16 mouse cellular contexts compared by ENCODE assay signal in genomic region chr5:67884422-67885210, GRCm38 (mm10). TPM values are rescaled to one million over a fixed set of nuclear protein-coding genes. Genes with fewer than 3 reads are reported as not detected.
A peak's percentile ranks its signal among the peaks of the same experiment; 100 is the strongest.
DNase-seq lines count a peak whose midpoint lies in the region; ATAC-seq and TF ChIP-seq lines count a peak whose summit lies in the region.
"Had no signal": no experiment of that assay in that cellular context is flagged by ENCODE, and none has a peak within 500 bp of the region (broad histone marks: within the 10 kb centered on the region; RNA-seq: fewer than 3 reads in every experiment).

No protein-coding gene starts in this region.

- TF ChIP-seq POLR2A in brain, embryonic 14.5 days (IDR thresholded peaks at IDR 0.05; ENCODE audit: borderline replicate concordance, extremely low read depth, insufficient read depth, insufficient read length, poor library complexity, severe bottlenecking), result no peak

- peak; percentile 46 for DNase-seq in layer of hippocampus, adult 11-12 months (ENCODE audit: low spot score)
- no peak for DNase-seq in layer of hippocampus, postnatal 25 days (ENCODE audit: extremely low spot score in 1 of 2, low spot score in 1 of 2)
- peak; percentile 70 for DNase-seq in brain, embryonic 14.5 days (ENCODE audit: low read depth)
- DNase-seq in hindbrain, embryonic 14.5 days (ENCODE audit: low spot score), result peak; percentile 51
- DNase-seq in urinary bladder, adult 2 months (ENCODE audit: low spot score), result no peak
- no peak for DNase-seq in adrenal gland, adult (ENCODE audit: inconsistent age in 2 of 2, low spot score in 1 of 2)
- DNase-seq: adrenal gland, postnatal 25 days; cerebellum, adult 11-12 months; kidney, postnatal 25 days; lung, embryonic 14.5 days; right cerebral cortex, postnatal 4 days had no signal

- H3K27ac ChIP-seq in hindbrain, embryonic 14.5 days, result peak overlapping the region; percentile 26; the same call in 1 of the 2 replicates
- peak overlapping the region; percentile 57 for H3K27ac ChIP-seq in neural tube, embryonic 13.5 days (replicated peaks)
- H3K27ac ChIP-seq: embryonic facial prominence, embryonic 12.5 days; heart, embryonic 13.5 days; limb, embryonic 12.5 days had no signal

- H3K4me2 ChIP-seq in hindbrain, embryonic 14.5 days (replicated peaks), result peak overlapping the region; percentile 23
- H3K4me2 ChIP-seq in neural tube, embryonic 13.5 days, result peak overlapping the region; percentile 36
- H3K4me2 ChIP-seq: embryonic facial prominence, embryonic 12.5 days; heart, embryonic 13.5 days; limb, embryonic 12.5 days; lung, embryonic 14.5 days had no signal

- no peaks in the 10 kb centered on the region for H3K9me3 ChIP-seq in hindbrain, embryonic 14.5 days (ENCODE audit: control insufficient read depth, low read length)
- no peaks in the 10 kb centered on the region for H3K9me3 ChIP-seq in neural tube, embryonic 13.5 days
- H3K9me3 ChIP-seq: embryonic facial prominence, embryonic 12.5 days; heart, embryonic 13.5 days; limb, embryonic 12.5 days had no signal

- H3K4me3 ChIP-seq in hindbrain, embryonic 14.5 days (replicated peaks; ENCODE audit: low read length), result no peak overlapping the region
- no peak overlapping the region for H3K4me3 ChIP-seq in neural tube, embryonic 13.5 days
- H3K4me3 ChIP-seq: embryonic facial prominence, embryonic 12.5 days; heart, embryonic 13.5 days; limb, embryonic 12.5 days had no signal

- TF ChIP-seq CTCF in brain, embryonic 14.5 days (IDR thresholded peaks at IDR 0.05; ENCODE audit: borderline replicate concordance, extremely low read depth, insufficient read depth, insufficient read length), result no peak

- ATAC-seq in hindbrain, embryonic 14.5 days (ENCODE audit: low FRiP score), result peak; percentile 77; the same call in 1 of the 2 replicates
- peak; percentile 73 for ATAC-seq in neural tube, embryonic 13.5 days (ENCODE audit: low read depth)

- 19% methylated on average over 9 of the region's 9 CpGs for WGBS in hindbrain, embryonic 14.5 days
- WGBS in neural tube, embryonic 13.5 days, result 19% methylated on average over 9 of the region's 9 CpGs

- no peaks in the 10 kb centered on the region for H3K36me3 ChIP-seq in hindbrain, embryonic 14.5 days (replicated peaks; ENCODE audit: control insufficient read depth, insufficient read depth)
- no peaks in the 10 kb centered on the region for H3K36me3 ChIP-seq in neural tube, embryonic 13.5 days
- H3K36me3 ChIP-seq: embryonic facial prominence, embryonic 12.5 days; heart, embryonic 13.5 days; limb, embryonic 12.5 days had no signal

- no peaks in the 10 kb centered on the region for H3K27me3 ChIP-seq in hindbrain, embryonic 14.5 days (ENCODE audit: control insufficient read depth, insufficient read depth, low read length)
- H3K27me3 ChIP-seq in neural tube, embryonic 13.5 days, result no peaks in the 10 kb centered on the region
- H3K27me3 ChIP-seq: embryonic facial prominence, embryonic 12.5 days; heart, embryonic 13.5 days; limb, embryonic 12.5 days had no signal

- peaks cover 3% of the 10 kb centered on the region; the same call in 1 of the 2 replicates for H3K4me1 ChIP-seq in hindbrain, embryonic 14.5 days (replicated peaks; ENCODE audit: control insufficient read depth, insufficient read depth, low read length)
- peaks cover 15% of the 10 kb centered on the region for H3K4me1 ChIP-seq in neural tube, embryonic 13.5 days (replicated peaks)
- H3K4me1 ChIP-seq: embryonic facial prominence, embryonic 12.5 days; heart, embryonic 13.5 days; limb, embryonic 12.5 days had no signal

- H3K9ac ChIP-seq in hindbrain, embryonic 14.5 days, result peak overlapping the region; percentile 29; the same call in 1 of the 2 replicates
- H3K9ac ChIP-seq in neural tube, embryonic 13.5 days, result no peak overlapping the region; the same call in 1 of the 2 replicates
- H3K9ac ChIP-seq: embryonic facial prominence, embryonic 12.5 days; heart, embryonic 13.5 days; limb, embryonic 12.5 days; lung, embryonic 14.5 days had no signal

RNA-seq across cellular contexts. Expression of gene Atp8a1, which starts 37.4 kb away (rescaled TPM):
- total RNA-seq in layer of hippocampus, postnatal 25 days (2021), result 100 to 1,000 TPM; 162 to 182 TPM
- 26.4 and 40.2 TPM in 2 replicates for polyA plus RNA-seq in brain, embryonic 14.5 days (2012; rRNA removed)
- 77.3 and 80.6 TPM in 2 replicates for polyA plus RNA-seq in hindbrain, embryonic 14.5 days (2014; fragmentation: Nextera tagmentation; extraction: Ambion mirVana)
- 44.6 and 45.1 TPM in 2 replicates for polyA plus RNA-seq in neural tube, embryonic 13.5 days (2015; fragmentation: Nextera tagmentation; extraction: Ambion mirVana)
- 6.0 and 6.7 TPM in 2 replicates for polyA plus RNA-seq in urinary bladder, adult 2 months (2012; rRNA removed)

RNA-seq across cellular contexts. Expression of gene Gm5108, which starts 56.9 kb away (rescaled TPM):
- not detected for total RNA-seq in layer of hippocampus, postnatal 25 days (2021)
- not detected in 2 replicates for polyA plus RNA-seq in brain, embryonic 14.5 days (2012; rRNA removed)
- not detected in 2 replicates for polyA plus RNA-seq in hindbrain, embryonic 14.5 days (2014; fragmentation: Nextera tagmentation; extraction: Ambion mirVana)
- not detected in 2 replicates for polyA plus RNA-seq in neural tube, embryonic 13.5 days (2015; fragmentation: Nextera tagmentation; extraction: Ambion mirVana)
- polyA plus RNA-seq in urinary bladder, adult 2 months (2012; rRNA removed), result not detected in 2 replicates
- total RNA-seq: adrenal gland, postnatal 25 days had no signal
- polyA plus RNA-seq: embryonic facial prominence, embryonic 12.5 days; heart, embryonic 13.5 days; intestine, embryonic 14.5 days; limb, embryonic 12.5 days; lung, embryonic 14.5 days had no signal

Comparison
In these comparisons a context has a peak if more than half of its experiments do, and no peak if none do; other contexts are left out.
1. DNase-seq: peak in layer of hippocampus, adult 11-12 months (single experiment), brain, embryonic 14.5 days (single experiment) and hindbrain, embryonic 14.5 days (single experiment); none in layer of hippocampus, postnatal 25 days (0 of 2), urinary bladder, adult 2 months (single experiment) and adrenal gland, adult (0 of 2).